Mouse (Mus musculus) brain, embryonic 14.5 days (tissue): ENCODE measurements around the gene Rpn1.

Experiments
- CTCF ChIP-seq: fragments of 200-500 bp; IDR thresholded peaks from 2 replicates; pipeline ENCODE4 v1.5.1; 2012; ENCODE audit warnings: inconsistent platforms, mild to moderate bottlenecking, moderate library complexity, borderline replicate concordance; ENCODE audit not compliant: insufficient read depth, insufficient read length; ENCODE audit errors: extremely low read depth
- POLR2A ChIP-seq: fragments of 200-500 bp; IDR thresholded peaks from 2 replicates; pipeline ENCODE4 v1.6.1; 2012; ENCODE audit warnings: mild to moderate bottlenecking, inconsistent platforms, borderline replicate concordance; ENCODE audit not compliant: poor library complexity, insufficient read depth, insufficient read length, severe bottlenecking; ENCODE audit errors: extremely low read depth

DNA sequence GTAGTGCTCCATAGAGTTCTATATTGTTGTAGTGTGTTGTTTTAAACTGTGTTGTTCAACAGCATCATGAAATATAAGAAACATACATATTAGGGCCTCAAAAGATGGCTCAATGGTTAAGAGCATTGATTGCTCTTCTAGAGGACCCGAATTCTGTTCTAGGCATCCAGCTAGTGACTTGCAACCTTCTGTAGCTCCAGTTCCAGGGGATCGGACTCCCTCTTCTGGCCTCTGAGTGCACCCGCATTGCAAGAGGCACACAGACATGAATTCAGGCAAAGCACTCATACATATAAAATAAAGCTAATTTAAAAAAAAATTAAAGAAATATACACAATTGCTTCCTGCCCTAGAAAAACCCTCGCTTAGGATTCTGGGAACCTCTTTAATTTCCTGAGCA is 22.9 kb upstream of the Rpn1 start:
- TF ChIP-seq POLR2A (no peak), CTCF (no peak)
